Mouse (Mus musculus) neural tube, embryonic 11.5 days (tissue): ENCODE measurements around the gene Gpr83. TPM values are rescaled to one million over a fixed set of nuclear protein-coding genes. Genes with fewer than 3 reads are reported as not detected.

Experiments used
- polyA plus RNA-seq: library from polyadenylated mRNA; unstranded; fragments of >200 nt; fragmentation: Nextera tagmentation; extraction: Ambion mirVana; gene quantifications from 2 replicates; pipeline ENCODE4 v1.2.1, GENCODE M21; 2014

The Gpr83 gene
- polyA plus RNA-seq, 1 experiment from 2014 or later = 0.58 TPM

Other genes starting within 250 kb of the Gpr83 start
- 19.1 and 20.6 TPM in 2 replicates for gene Amotl1, start 215.2 kb upstream of the Gpr83 start, polyA plus RNA-seq
- gene Piwil4, start 119.5 kb upstream of the Gpr83 start, polyA plus RNA-seq = 0.85 and 1.1 TPM in 2 replicates
- gene Fut4, start 107.8 kb upstream of the Gpr83 start, polyA plus RNA-seq = 2.4 and 3.3 TPM in 2 replicates
- 1.0 TPM in 1 of 2 replicates, not detected in the other for gene 1700012B09Rik, start 89.2 kb upstream of the Gpr83 start, polyA plus RNA-seq
- 26.9 and 29.8 TPM in 2 replicates for gene Mre11a, start 75.6 kb upstream of the Gpr83 start, polyA plus RNA-seq
- 52.3 and 52.8 TPM in 2 replicates for gene Ankrd49, start 75.4 kb upstream of the Gpr83 start, polyA plus RNA-seq
- not detected in 2 replicates for gene Izumo1r, start 43.7 kb downstream of the Gpr83 start, polyA plus RNA-seq
- 112 and 118 TPM in 2 replicates for gene Panx1, start 185.3 kb downstream of the Gpr83 start, polyA plus RNA-seq